Mouse (Mus musculus) testis, adult 2 months (tissue): ENCODE results near the gene Igfals. TPM values are rescaled to one million over a fixed set of nuclear protein-coding genes. Genes with fewer than 3 reads are reported as not detected.

Experiments
- H3K27ac ChIP-seq: fragments of 200-500 bp; 2 replicates; pipeline ENCODE4 v1.5.1; 2012; ENCODE audit warnings: low read depth, low read length; ENCODE audit not compliant: control insufficient read depth, insufficient read depth
- H3K27me3 ChIP-seq: fragments of 200-500 bp; 2 replicates; pipeline ENCODE4 v1.6.1; 2012; ENCODE audit warnings: mild to moderate bottlenecking, low read length, moderate library complexity; ENCODE audit not compliant: control insufficient read depth, insufficient read depth
- H3K36me3 ChIP-seq: fragments of 200-500 bp; 2 replicates; pipeline ENCODE4 v1.6.1; 2012; ENCODE audit warnings: mild to moderate bottlenecking, low read length; ENCODE audit not compliant: control insufficient read depth, insufficient read depth
- H3K4me1 ChIP-seq: fragments of 200-500 bp; 2 replicates; pipeline ENCODE4 v1.6.1; 2012; ENCODE audit warnings: low read length; ENCODE audit not compliant: control insufficient read depth, insufficient read depth
- H3K4me3 ChIP-seq: fragments of 200-500 bp; 2 replicates; pipeline ENCODE4 v1.5.1; 2012; ENCODE audit warnings: low read depth, mild to moderate bottlenecking, low read length, moderate library complexity, mixed read lengths; ENCODE audit not compliant: control insufficient read depth
- CTCF ChIP-seq: fragments of 200-500 bp; IDR thresholded peaks from 2 replicates; pipeline ENCODE4 v1.5.1; 2012; ENCODE audit warnings: low read depth, mild to moderate bottlenecking, inconsistent platforms, low read length, moderate library complexity; ENCODE audit not compliant: control insufficient read depth, insufficient read depth, insufficient replicate concordance
- POLR2A ChIP-seq: fragments of 200-500 bp; IDR thresholded peaks from 2 replicates; pipeline ENCODE4 v1.6.1; 2012; ENCODE audit warnings: low read depth, mild to moderate bottlenecking, inconsistent platforms, low read length, moderate library complexity; ENCODE audit not compliant: control insufficient read depth
- polyA plus RNA-seq: library from polyadenylated mRNA; depleted of rRNA; stranded (reverse); fragments of >200 nt; gene quantifications from 2 replicates; pipeline ENCODE4 v1.2.3, GENCODE M21; 2012

Igfals gene
- polyA plus RNA-seq, 1 experiment = 4.2 TPM

- H3K4me1 ChIP-seq = peaks cover 13% of the 10 kb centered on the region
- H3K27ac ChIP-seq = peak overlapping the region; percentile 98
- H3K36me3 ChIP-seq = peaks cover 2% of the 10 kb centered on the region
- H3K4me3 ChIP-seq = peak overlapping the region; percentile 99
- no peaks in the 10 kb centered on the region for H3K27me3 ChIP-seq
- no peak for TF ChIP-seq CTCF
- peak; percentile 46; the same call in 1 of the 2 replicates for TF ChIP-seq POLR2A
Observed at GRCm38 (mm10) chr17:24887291-24888080, 21.7 kb downstream of the Igfals start.

- Histone ChIP-seq H3K4me1 (peaks cover 13% of the 10 kb centered on the region), H3K27me3 (no peaks in the 10 kb centered on the region), H3K36me3 (peaks cover 2% of the 10 kb centered on the region), H3K4me3 (0 out of 2 replicates have a peak overlapping the region, but pooled peaks have one; percentile 6), H3K27ac (no peak overlapping the region)
- TF ChIP-seq CTCF (no peak), POLR2A (no peak; the same call in 1 of the 2 replicates)
Observed at GRCm38 (mm10) chr17:24888862-24889261, 23.1 kb downstream of the Igfals start.

GRCm38 (mm10) chr17:24890151-24891092 lies 24.6 kb downstream of the Igfals start:
- TF ChIP-seq POLR2A = peak; percentile 39; the same call in 1 of the 2 replicates
- no peak for TF ChIP-seq CTCF
- H3K36me3 ChIP-seq = peaks cover 2% of the 10 kb centered on the region
- H3K4me1 ChIP-seq = peaks cover 17% of the 10 kb centered on the region
- no peaks in the 10 kb centered on the region for H3K27me3 ChIP-seq
- H3K27ac ChIP-seq = no peak overlapping the region
- no peak overlapping the region for H3K4me3 ChIP-seq

GRCm38 (mm10) chr17:24891321-24891720 lies 25.5 kb downstream of the Igfals start:
- no peaks in the 10 kb centered on the region for H3K27me3 ChIP-seq
- H3K36me3 ChIP-seq = peaks cover 2% of the 10 kb centered on the region
- peaks cover 21% of the 10 kb centered on the region for H3K4me1 ChIP-seq
- H3K27ac ChIP-seq = no peak overlapping the region
- H3K4me3 ChIP-seq = no peak overlapping the region
- no peak for TF ChIP-seq POLR2A

GRCm38 (mm10) chr17:24892785-24893184 lies 27.0 kb downstream of the Igfals start:
- H3K4me3 ChIP-seq = no peak overlapping the region
- peaks cover 20% of the 10 kb centered on the region for H3K4me1 ChIP-seq
- H3K27me3 ChIP-seq = no peaks in the 10 kb centered on the region
- TF ChIP-seq CTCF (no peak), POLR2A (no peak)
- no peak overlapping the region for H3K27ac ChIP-seq
- H3K36me3 ChIP-seq = peaks cover 2% of the 10 kb centered on the region

GRCm38 (mm10) chr17:24893276-24893675 lies 27.5 kb downstream of the Igfals start:
- TF ChIP-seq CTCF (no peak), POLR2A (no peak)
- peaks cover 2% of the 10 kb centered on the region; the same call in 1 of the 2 replicates for H3K36me3 ChIP-seq
- H3K27me3 ChIP-seq = no peaks in the 10 kb centered on the region
- no peak overlapping the region for H3K27ac ChIP-seq
- H3K4me1 ChIP-seq = peaks cover 20% of the 10 kb centered on the region
- H3K4me3 ChIP-seq = no peak overlapping the region

- Histone ChIP-seq H3K27me3 (no peaks in the 10 kb centered on the region), H3K4me1 (peaks cover 20% of the 10 kb centered on the region), H3K27ac (peak overlapping the region; percentile 41), H3K4me3 (peak overlapping the region; percentile 91), H3K36me3 (peaks cover 2% of the 10 kb centered on the region; the same call in 1 of the 2 replicates)
- TF ChIP-seq CTCF (no peak), POLR2A (no peak)
Observed at GRCm38 (mm10) chr17:24894061-24894994, 28.5 kb downstream of the Igfals start.
